Mouse (Mus musculus): ENCODE results near the gene Dcaf1. TPM values are rescaled to one million over a fixed set of nuclear protein-coding genes. Genes with fewer than 3 reads are reported as not detected.

Dcaf1 gene
- total and polyA plus RNA-seq, 2 experiments = 12.0 to 14.2 TPM

GRCm38 (mm10) chr9:106884996-106885900 is 63.6 kb downstream of the Dcaf1 start:
- Histone ChIP-seq H3K4me3 (ENCODE audit: insufficient read depth, low read depth, low read length) (peak overlapping the region; percentile 76), H3K4me1 (ENCODE audit: control insufficient read depth, insufficient read depth, low read length) (peaks cover 21% of the 10 kb centered on the region), H3K27ac (replicated peaks; ENCODE audit: insufficient read depth, low read depth, low read length) (no peak overlapping the region), H3K79me2 (ENCODE audit: control insufficient read depth, insufficient read depth, low read length) (peaks cover 17% of the 10 kb centered on the region), H3K36me3 (ENCODE audit: control insufficient read depth, insufficient read depth, low read length) (peaks cover 30% of the 10 kb centered on the region), H3K9ac (ENCODE audit: low read depth, low read length) (peak overlapping the region; percentile 95), H3K27me3 (ENCODE audit: control insufficient read depth, insufficient read depth, low read length) (no peaks in the 10 kb centered on the region)
- TF ChIP-seq POLR2A (IDR thresholded peaks at IDR 0.05; ENCODE audit: extremely low read depth, insufficient read depth, low read length) (no peak), CTCF (IDR thresholded peaks at IDR 0.05; ENCODE audit: low read depth, low read length) (no peak)
- 63% methylated on average over 44 of the region's 44 CpGs for WGBS
- DNase-seq (ENCODE audit: extremely low read depth, low read depth, low spot score) = no peak

GRCm38 (mm10) chr9:106885901-106886731 is 64.4 kb downstream of the Dcaf1 start:
- H3K27ac ChIP-seq (replicated peaks; ENCODE audit: insufficient read depth, low read depth, low read length) = peak overlapping the region; percentile 60
- no peaks in the 10 kb centered on the region for H3K27me3 ChIP-seq (ENCODE audit: control insufficient read depth, insufficient read depth, low read length)
- H3K36me3 ChIP-seq (ENCODE audit: control insufficient read depth, insufficient read depth, low read length) = peaks cover 32% of the 10 kb centered on the region
- WGBS = 2% methylated on average over 106 of the region's 107 CpGs
- H3K9ac ChIP-seq (ENCODE audit: low read depth, low read length) = peak overlapping the region; percentile 95
- H3K79me2 ChIP-seq (ENCODE audit: control insufficient read depth, insufficient read depth, low read length) = peaks cover 17% of the 10 kb centered on the region
- peak overlapping the region; percentile 76 for H3K4me3 ChIP-seq (ENCODE audit: insufficient read depth, low read depth, low read length)
- DNase-seq (ENCODE audit: extremely low read depth, low read depth, low spot score) = peak; percentile 58
- TF ChIP-seq CTCF (IDR thresholded peaks at IDR 0.05; ENCODE audit: low read depth, low read length) (no peak), POLR2A (IDR thresholded peaks at IDR 0.05; ENCODE audit: extremely low read depth, insufficient read depth, low read length) (0 out of 2 replicates have a peak, but pooled peaks have one; percentile 5)
- H3K4me1 ChIP-seq (ENCODE audit: control insufficient read depth, insufficient read depth, low read length) = peaks cover 26% of the 10 kb centered on the region

GRCm38 (mm10) chr9:106886828-106887702 is 65.4 kb downstream of the Dcaf1 start, which contains the start of gene Rbm15b:
TSS of gene Rbm15b (minus strand) at chr9:106887428.
- H3K27me3 ChIP-seq (ENCODE audit: control insufficient read depth, insufficient read depth, low read length) = no peaks in the 10 kb centered on the region
- H3K36me3 ChIP-seq (ENCODE audit: control insufficient read depth, insufficient read depth, low read length) = peaks cover 27% of the 10 kb centered on the region

GRCm38 (mm10) chr9:106888346-106888745 is 66.7 kb downstream of the Dcaf1 start:
- 94% methylated on average over 3 of the region's 3 CpGs for WGBS
- H3K36me3 ChIP-seq (ENCODE audit: control insufficient read depth, insufficient read depth, low read length) = peaks cover 24% of the 10 kb centered on the region
- no peak overlapping the region for H3K9ac ChIP-seq (ENCODE audit: low read depth, low read length)
- peaks cover 23% of the 10 kb centered on the region for H3K79me2 ChIP-seq (ENCODE audit: control insufficient read depth, insufficient read depth, low read length)
- DNase-seq (ENCODE audit: extremely low read depth, low read depth, low spot score) = no peak
- H3K27me3 ChIP-seq (ENCODE audit: control insufficient read depth, insufficient read depth, low read length) = no peaks in the 10 kb centered on the region
- H3K27ac ChIP-seq (replicated peaks; ENCODE audit: insufficient read depth, low read depth, low read length) = no peak overlapping the region
- H3K4me1 ChIP-seq (ENCODE audit: control insufficient read depth, insufficient read depth, low read length) = peaks cover 27% of the 10 kb centered on the region
- no peak overlapping the region for H3K4me3 ChIP-seq (ENCODE audit: insufficient read depth, low read depth, low read length)
- no peak for TF ChIP-seq POLR2A (IDR thresholded peaks at IDR 0.05; ENCODE audit: extremely low read depth, insufficient read depth, low read length)
- TF ChIP-seq CTCF (IDR thresholded peaks at IDR 0.05; ENCODE audit: low read depth, low read length) = no peak

More at GRCm38 (mm10) chr9:106886828-106887702, 65.4 kb downstream of the Dcaf1 start, which contains the start of gene Rbm15b:
- Histone ChIP-seq H3K79me2 (ENCODE audit: control insufficient read depth, insufficient read depth, low read length) (peaks cover 23% of the 10 kb centered on the region), H3K4me3 (ENCODE audit: insufficient read depth, low read depth, low read length) (peak within 1 kb of the TSS; percentile 76), H3K9ac (ENCODE audit: low read depth, low read length) (peak within 1 kb of the TSS; percentile 95), H3K4me1 (ENCODE audit: control insufficient read depth, insufficient read depth, low read length) (peaks cover 26% of the 10 kb centered on the region), H3K27ac (replicated peaks; ENCODE audit: insufficient read depth, low read depth, low read length) (peak within 1 kb of the TSS; percentile 60)
- DNase-seq (ENCODE audit: extremely low read depth, low read depth, low spot score) = peak; percentile 89
- TF ChIP-seq POLR2A (IDR thresholded peaks at IDR 0.05; ENCODE audit: extremely low read depth, insufficient read depth, low read length) (0 out of 2 replicates have a peak, but pooled peaks have one; percentile 13), CTCF (IDR thresholded peaks at IDR 0.05; ENCODE audit: low read depth, low read length) (peak; percentile 74)
- 2% methylated on average over 96 of the region's 101 CpGs for WGBS

GRCm38 (mm10) chr9:106889321-106889720 is 67.6 kb downstream of the Dcaf1 start:
- no peak overlapping the region for H3K9ac ChIP-seq (ENCODE audit: low read depth, low read length)
- H3K27ac ChIP-seq (replicated peaks; ENCODE audit: insufficient read depth, low read depth, low read length) = no peak overlapping the region
- DNase-seq (ENCODE audit: extremely low read depth, low read depth, low spot score) = no peak
- no peak for TF ChIP-seq POLR2A (IDR thresholded peaks at IDR 0.05; ENCODE audit: extremely low read depth, insufficient read depth, low read length)
- no peak for TF ChIP-seq CTCF (IDR thresholded peaks at IDR 0.05; ENCODE audit: low read depth, low read length)
- H3K27me3 ChIP-seq (ENCODE audit: control insufficient read depth, insufficient read depth, low read length) = no peaks in the 10 kb centered on the region
- H3K79me2 ChIP-seq (ENCODE audit: control insufficient read depth, insufficient read depth, low read length) = peaks cover 23% of the 10 kb centered on the region
- H3K4me3 ChIP-seq (ENCODE audit: insufficient read depth, low read depth, low read length) = no peak overlapping the region
- WGBS = 72% methylated on average over 9 of the region's 9 CpGs
- H3K4me1 ChIP-seq (ENCODE audit: control insufficient read depth, insufficient read depth, low read length) = peaks cover 30% of the 10 kb centered on the region
- peaks cover 24% of the 10 kb centered on the region for H3K36me3 ChIP-seq (ENCODE audit: control insufficient read depth, insufficient read depth, low read length)
